Mouse (Mus musculus) kidney, embryonic 15.5 days (tissue): ENCODE results near the gene Taf4. TPM values are rescaled to one million over a fixed set of nuclear protein-coding genes. Genes with fewer than 3 reads are reported as not detected.

Experiments
- ATAC-seq: fragments of 200-750 bp; cut with Nextera tagmentation; replicated peaks from 2 replicates; pipeline ENCODE4 v1.8.0; 2017; ENCODE audit warnings: moderate TSS enrichment; ENCODE audit not compliant: low FRiP score
- H3K27ac ChIP-seq: fragments of 300-500 bp; sonication (generic); 2 replicates; pipeline ENCODE4 v1.5.1; 2015; ENCODE audit warnings: mild to moderate bottlenecking, inconsistent platforms
- H3K27me3 ChIP-seq: fragments of 300-500 bp; sonication (generic); 2 replicates; pipeline ENCODE4 v1.6.1; 2015; ENCODE audit warnings: inconsistent platforms
- H3K36me3 ChIP-seq: fragments of 300-500 bp; sonication (generic); 2 replicates; pipeline ENCODE4 v1.6.1; 2015; ENCODE audit warnings: inconsistent platforms
- H3K4me1 ChIP-seq: fragments of 300-500 bp; sonication (generic); 2 replicates; pipeline ENCODE4 v1.6.1; 2015; ENCODE audit warnings: inconsistent platforms
- H3K4me2 ChIP-seq: fragments of 300-500 bp; sonication (generic); 2 replicates; pipeline ENCODE4 v1.6.1; 2015; ENCODE audit warnings: moderate library complexity, mild to moderate bottlenecking, inconsistent platforms
- H3K4me3 ChIP-seq: fragments of 300-500 bp; sonication (generic); replicated peaks from 2 replicates; pipeline ENCODE4 v1.5.1; 2015; ENCODE audit warnings: mild to moderate bottlenecking, inconsistent platforms
- H3K9ac ChIP-seq: fragments of 300-500 bp; sonication (generic); 2 replicates; pipeline ENCODE4 v1.6.1; 2015; ENCODE audit warnings: mild to moderate bottlenecking, inconsistent platforms
- H3K9me3 ChIP-seq: fragments of 300-500 bp; sonication (generic); replicated peaks from 2 replicates; pipeline ENCODE4 v1.6.1; 2016; ENCODE audit warnings: inconsistent platforms
- WGBS: fragments of 180-500 bp; shearing (Covaris S2); methylation state at CpG from one replicate; pipeline ENCODE4 v1.1.7; 2015; ENCODE audit warnings: mixed read lengths; 5-methylcytosine and 5-hydroxymethylcytosine counted together
- polyA plus RNA-seq: library from polyadenylated mRNA; unstranded; fragments of >200 nt; fragmentation: Nextera tagmentation; extraction: Ambion mirVana; gene quantifications from 2 replicates; pipeline ENCODE4 v1.2.1, GENCODE M21; 2015

The Taf4 gene
- polyA plus RNA-seq, 1 experiment from 2014 or later, result 3.9 TPM

- Histone ChIP-seq H3K27me3 (no peaks in the 10 kb centered on the region), H3K27ac (no peak overlapping the region), H3K9ac (no peak overlapping the region), H3K9me3 (no peaks in the 10 kb centered on the region), H3K4me2 (no peak overlapping the region), H3K36me3 (no peaks in the 10 kb centered on the region), H3K4me3 (no peak overlapping the region), H3K4me1 (peaks cover 13% of the 10 kb centered on the region)
- WGBS, result 53% methylated on average over 8 of the region's 8 CpGs
- no peak for ATAC-seq
Measured at GRCm38 (mm10) chr2:179979836-179980235, 3.4 kb upstream of the Taf4 start.

GRCm38 (mm10) chr2:179978250-179978649 is 1.8 kb upstream of the Taf4 start:
- 83% methylated on average over 3 of the region's 3 CpGs for WGBS
- Histone ChIP-seq H3K4me2 (no peak overlapping the region), H3K4me1 (peaks cover 29% of the 10 kb centered on the region), H3K9ac (no peak overlapping the region), H3K27me3 (no peaks in the 10 kb centered on the region), H3K9me3 (no peaks in the 10 kb centered on the region), H3K27ac (no peak overlapping the region), H3K36me3 (no peaks in the 10 kb centered on the region), H3K4me3 (no peak overlapping the region)
- ATAC-seq, result no peak

GRCm38 (mm10) chr2:179977344-179978025 is 1.0 kb upstream of the Taf4 start:
- Histone ChIP-seq H3K36me3 (no peaks in the 10 kb centered on the region), H3K9me3 (no peaks in the 10 kb centered on the region), H3K9ac (peak overlapping the region; percentile 92), H3K27me3 (no peaks in the 10 kb centered on the region), H3K4me2 (peak overlapping the region; percentile 97), H3K27ac (peak overlapping the region; percentile 98), H3K4me3 (peak overlapping the region; percentile 90), H3K4me1 (peaks cover 36% of the 10 kb centered on the region)
- no peak for ATAC-seq
- 6% methylated on average over 10 of the region's 10 CpGs for WGBS

DNA sequence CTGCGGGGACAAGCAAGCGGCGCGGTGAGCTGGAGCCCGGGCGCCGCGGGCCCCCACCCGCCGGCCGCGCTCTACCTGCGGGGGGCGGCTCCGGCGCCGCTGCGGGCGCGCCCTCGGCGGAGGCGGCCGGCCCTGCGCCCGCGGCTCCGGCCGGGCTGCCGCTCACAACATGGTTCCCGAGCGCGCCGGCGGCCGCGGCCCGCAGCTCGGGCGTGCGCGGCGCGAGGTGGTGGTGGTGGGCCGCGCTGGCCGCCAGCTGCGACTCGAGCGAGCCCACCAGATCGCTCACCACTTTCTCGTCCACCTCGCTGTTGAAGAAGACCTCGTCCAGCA is 185 bp downstream of the Taf4 start:
- peak overlapping the region; percentile 92 for H3K9ac ChIP-seq
- H3K27ac ChIP-seq, result peak overlapping the region; percentile 96
- H3K9me3 ChIP-seq, result no peaks in the 10 kb centered on the region
- no peaks in the 10 kb centered on the region for H3K36me3 ChIP-seq
- peak overlapping the region; percentile 97 for H3K4me2 ChIP-seq
- H3K4me3 ChIP-seq, result peak overlapping the region; percentile 90
- ATAC-seq, result peak; percentile 41
- WGBS, result under 1% methylated on average over 41 of the region's 54 CpGs
- H3K27me3 ChIP-seq, result no peaks in the 10 kb centered on the region
- peaks cover 46% of the 10 kb centered on the region for H3K4me1 ChIP-seq

- Histone ChIP-seq H3K4me3 (peak overlapping the region; percentile 90), H3K4me1 (peaks cover 47% of the 10 kb centered on the region), H3K27ac (no peak overlapping the region), H3K9me3 (no peaks in the 10 kb centered on the region), H3K9ac (peak overlapping the region; percentile 92), H3K36me3 (no peaks in the 10 kb centered on the region), H3K4me2 (peak overlapping the region; percentile 97), H3K27me3 (no peaks in the 10 kb centered on the region)
- ATAC-seq, result no peak
- under 1% methylated on average over 39 of the region's 82 CpGs for WGBS
Measured at GRCm38 (mm10) chr2:179975851-179976250, 595 bp downstream of the Taf4 start.

GRCm38 (mm10) chr2:179974651-179975471 is 1.6 kb downstream of the Taf4 start:
- Histone ChIP-seq H3K9ac (peak overlapping the region; percentile 92), H3K36me3 (no peaks in the 10 kb centered on the region), H3K4me1 (peaks cover 54% of the 10 kb centered on the region), H3K27me3 (no peaks in the 10 kb centered on the region), H3K4me2 (peak overlapping the region; percentile 97), H3K9me3 (no peaks in the 10 kb centered on the region), H3K4me3 (peak overlapping the region; percentile 90), H3K27ac (0 out of 2 replicates have a peak overlapping the region, but pooled peaks have one; percentile 37)
- 4% methylated on average over 45 of the region's 45 CpGs for WGBS
- no peak for ATAC-seq

- Histone ChIP-seq H3K27ac (no peak overlapping the region), H3K9me3 (no peaks in the 10 kb centered on the region), H3K27me3 (no peaks in the 10 kb centered on the region), H3K4me1 (peaks cover 62% of the 10 kb centered on the region), H3K4me3 (peak overlapping the region; percentile 90), H3K4me2 (peak overlapping the region; percentile 97), H3K36me3 (no peaks in the 10 kb centered on the region), H3K9ac (no peak overlapping the region; the same call in none of the 2 replicates)
- ATAC-seq, result no peak
- 37% methylated on average over 8 of the region's 8 CpGs for WGBS
Measured at GRCm38 (mm10) chr2:179973871-179974628, 2.4 kb downstream of the Taf4 start.

- no peak overlapping the region for H3K27ac ChIP-seq
- H3K4me2 ChIP-seq, result no peak overlapping the region
- H3K9me3 ChIP-seq, result no peaks in the 10 kb centered on the region
- no peaks in the 10 kb centered on the region for H3K27me3 ChIP-seq
- H3K36me3 ChIP-seq, result no peaks in the 10 kb centered on the region
- WGBS, result 60% methylated on average over 2 of the region's 2 CpGs
- H3K4me3 ChIP-seq, result no peak overlapping the region
- H3K9ac ChIP-seq, result no peak overlapping the region
- peaks cover 66% of the 10 kb centered on the region for H3K4me1 ChIP-seq
- ATAC-seq, result no peak
Measured at GRCm38 (mm10) chr2:179972406-179972805, 4.0 kb downstream of the Taf4 start.

GRCm38 (mm10) chr2:179971891-179972290 is 4.6 kb downstream of the Taf4 start:
- ATAC-seq, result no peak
- peaks cover 70% of the 10 kb centered on the region for H3K4me1 ChIP-seq
- 68% methylated on average over 2 of the region's 2 CpGs for WGBS

GRCm38 (mm10) chr2:179969137-179969536 is 7.3 kb downstream of the Taf4 start:
- Histone ChIP-seq H3K9ac (no peak overlapping the region), H3K36me3 (no peaks in the 10 kb centered on the region), H3K27me3 (no peaks in the 10 kb centered on the region), H3K4me3 (no peak overlapping the region), H3K9me3 (no peaks in the 10 kb centered on the region), H3K27ac (0 out of 2 replicates have a peak overlapping the region, but pooled peaks have one; percentile 18), H3K4me1 (peaks cover 67% of the 10 kb centered on the region), H3K4me2 (no peak overlapping the region)
- WGBS, result 67% methylated on average over 3 of the region's 3 CpGs
- 0 out of 2 replicates have a peak, but pooled peaks have one; percentile 26 for ATAC-seq

More at GRCm38 (mm10) chr2:179971891-179972290, 4.6 kb downstream of the Taf4 start:
- Histone ChIP-seq H3K27me3 (no peaks in the 10 kb centered on the region), H3K27ac (no peak overlapping the region), H3K9me3 (no peaks in the 10 kb centered on the region), H3K36me3 (no peaks in the 10 kb centered on the region), H3K9ac (no peak overlapping the region), H3K4me3 (no peak overlapping the region), H3K4me2 (no peak overlapping the region)

DNA sequence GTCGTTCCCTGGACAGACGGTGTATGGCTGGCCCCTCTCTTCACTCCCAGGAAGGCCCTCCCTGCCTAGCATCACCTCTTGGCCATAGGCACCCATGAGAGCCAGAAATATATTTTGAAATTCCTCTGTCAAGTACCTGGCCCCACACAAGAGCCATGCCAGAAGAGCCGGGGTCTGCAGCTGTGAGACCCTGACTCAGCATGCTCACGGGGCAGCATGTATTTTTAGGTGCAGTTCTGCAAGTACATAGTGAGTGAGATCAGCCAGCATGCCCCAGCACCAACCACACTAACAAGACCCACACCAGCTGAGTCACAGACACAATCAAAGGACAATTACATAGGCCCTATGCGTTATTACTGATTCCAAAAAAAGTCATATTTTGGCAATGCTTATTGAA is 8.8 kb downstream of the Taf4 start:
- WGBS, result 68% methylated on average over 5 of the region's 5 CpGs
- no peak for ATAC-seq

GRCm38 (mm10) chr2:179961420-179961819 is 15.0 kb downstream of the Taf4 start:
- H3K4me2 ChIP-seq, result no peak overlapping the region
- H3K4me1 ChIP-seq, result peaks cover 37% of the 10 kb centered on the region
- H3K4me3 ChIP-seq, result no peak overlapping the region
- no peak overlapping the region for H3K9ac ChIP-seq
- no peak overlapping the region for H3K27ac ChIP-seq
- 81% methylated on average over 4 of the region's 4 CpGs for WGBS
- no peaks in the 10 kb centered on the region for H3K27me3 ChIP-seq
- H3K36me3 ChIP-seq, result no peaks in the 10 kb centered on the region
- H3K9me3 ChIP-seq, result no peaks in the 10 kb centered on the region
- ATAC-seq, result no peak

More for the DNA sequence above, 8.8 kb downstream of the Taf4 start:
- no peaks in the 10 kb centered on the region for H3K36me3 ChIP-seq
- H3K4me2 ChIP-seq, result no peak overlapping the region
- no peaks in the 10 kb centered on the region for H3K9me3 ChIP-seq
- no peaks in the 10 kb centered on the region for H3K27me3 ChIP-seq
- H3K4me1 ChIP-seq, result peaks cover 55% of the 10 kb centered on the region
- H3K4me3 ChIP-seq, result no peak overlapping the region
- no peak overlapping the region for H3K9ac ChIP-seq
- no peak overlapping the region for H3K27ac ChIP-seq
